Mouse (Mus musculus) mature B cell (primary cell): ENCODE data around the gene Mymx.
"Not testable (repeated sequence)": the region's sequence is repeated elsewhere in the genome, so short reads cannot be mapped to it uniquely, and the experiment has no call there.

ENCODE experiments used
- in situ Hi-C: fragments of 300-500 bp; cut with MboI; formaldehyde crosslinking; loops from 2 replicates; pipeline ENCODE4 v1.14.3; 2019

Mymx gene

DNA sequence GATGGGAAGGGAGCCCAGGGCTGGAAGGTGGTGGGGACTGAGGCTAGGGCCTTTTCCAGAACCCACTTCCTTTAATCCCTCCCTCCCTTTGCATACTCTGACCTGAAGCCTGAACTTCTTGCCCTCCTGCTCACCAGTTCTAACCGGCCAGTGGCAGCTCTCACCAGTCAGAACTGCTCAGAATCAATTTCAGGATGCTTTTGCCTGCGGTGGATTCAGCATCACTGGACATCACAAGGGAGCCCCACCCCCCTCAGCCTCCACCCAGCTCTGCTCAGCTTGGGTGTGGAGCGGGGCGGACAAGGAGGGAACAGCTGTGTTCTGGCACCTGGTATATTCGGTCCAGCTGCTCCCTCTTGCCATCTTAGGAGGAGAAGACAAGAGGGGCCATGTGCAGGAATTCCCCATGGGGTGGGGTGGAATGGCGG lies at the start of gene Mymx:
Mymx (minus strand) TSS at position 226 of the 428 bp plus-strand sequence.
- in situ Hi-C loops = no loop called here

- in situ Hi-C loops = no loop called here
Measured at GRCm38 (mm10) chr17:45644185-45644584, 42.3 kb upstream of the Mymx start.

GRCm38 (mm10) chr17:45642701-45643100 lies 40.8 kb upstream of the Mymx start:
- in situ Hi-C loops = no loop called here

GRCm38 (mm10) chr17:45641981-45642380 lies 40.1 kb upstream of the Mymx start:
- in situ Hi-C loops = no loop called here

DNA sequence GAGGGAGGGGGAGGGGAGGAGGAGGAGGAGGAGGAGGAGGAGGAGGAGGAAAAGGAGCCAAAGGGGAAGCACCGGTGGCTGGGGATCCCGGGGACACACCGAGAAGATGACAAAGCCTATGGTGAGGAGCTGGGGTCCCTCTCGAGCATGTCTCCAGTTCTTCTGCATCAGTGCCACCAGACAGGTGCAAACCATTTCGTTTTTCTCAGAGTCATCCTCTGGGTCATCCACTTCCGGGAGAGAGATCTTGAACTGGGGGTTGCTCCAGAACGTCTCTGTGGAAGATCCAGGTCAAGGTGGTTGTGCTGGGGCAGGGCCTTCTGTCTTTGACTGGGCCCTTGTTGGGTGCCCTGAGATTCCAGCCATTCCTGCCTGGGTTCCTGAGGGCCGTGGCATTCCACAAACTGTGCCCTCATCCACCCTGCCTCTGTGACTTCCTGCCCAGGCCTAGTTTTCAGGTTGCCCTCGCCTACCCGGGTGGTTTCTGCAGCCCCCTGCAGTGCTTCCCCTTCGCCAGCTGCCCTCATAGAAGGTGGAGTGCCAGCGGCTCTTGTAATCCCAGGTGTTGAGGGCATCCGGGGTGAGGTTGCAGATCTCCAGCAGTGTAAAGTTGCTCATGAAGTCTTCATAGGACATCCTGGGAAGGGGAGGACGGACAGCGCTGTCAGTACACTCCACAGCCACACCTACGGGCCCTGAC lies 36.8 kb upstream of the Mymx start:
- in situ Hi-C loops = no loop called here

GRCm38 (mm10) chr17:45634033-45634432 lies 32.1 kb upstream of the Mymx start:
- in situ Hi-C loops = no loop called here

- in situ Hi-C loops = no loop called here
Measured at GRCm38 (mm10) chr17:45631940-45632339, 30.0 kb upstream of the Mymx start.

DNA sequence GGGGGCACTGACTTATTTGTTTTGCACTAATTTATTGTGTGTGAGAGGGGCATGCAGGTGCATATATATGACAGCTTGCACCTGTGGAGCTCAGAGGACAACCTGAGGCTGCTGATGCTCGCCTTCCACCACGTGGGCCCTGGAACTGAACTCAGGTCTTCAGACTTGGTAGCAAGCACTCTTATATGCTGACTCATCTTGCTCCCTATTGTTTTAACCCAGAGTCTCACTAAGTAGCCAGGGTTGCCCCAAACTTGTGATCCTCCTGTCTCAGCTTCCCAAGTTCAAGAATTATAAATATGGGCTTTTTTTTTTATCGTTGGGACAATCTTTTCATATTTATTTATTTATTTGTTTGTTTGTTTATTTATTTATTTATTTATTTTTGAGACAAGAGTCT lies 29.1 kb upstream of the Mymx start:
- in situ Hi-C loops = no loop called here

DNA sequence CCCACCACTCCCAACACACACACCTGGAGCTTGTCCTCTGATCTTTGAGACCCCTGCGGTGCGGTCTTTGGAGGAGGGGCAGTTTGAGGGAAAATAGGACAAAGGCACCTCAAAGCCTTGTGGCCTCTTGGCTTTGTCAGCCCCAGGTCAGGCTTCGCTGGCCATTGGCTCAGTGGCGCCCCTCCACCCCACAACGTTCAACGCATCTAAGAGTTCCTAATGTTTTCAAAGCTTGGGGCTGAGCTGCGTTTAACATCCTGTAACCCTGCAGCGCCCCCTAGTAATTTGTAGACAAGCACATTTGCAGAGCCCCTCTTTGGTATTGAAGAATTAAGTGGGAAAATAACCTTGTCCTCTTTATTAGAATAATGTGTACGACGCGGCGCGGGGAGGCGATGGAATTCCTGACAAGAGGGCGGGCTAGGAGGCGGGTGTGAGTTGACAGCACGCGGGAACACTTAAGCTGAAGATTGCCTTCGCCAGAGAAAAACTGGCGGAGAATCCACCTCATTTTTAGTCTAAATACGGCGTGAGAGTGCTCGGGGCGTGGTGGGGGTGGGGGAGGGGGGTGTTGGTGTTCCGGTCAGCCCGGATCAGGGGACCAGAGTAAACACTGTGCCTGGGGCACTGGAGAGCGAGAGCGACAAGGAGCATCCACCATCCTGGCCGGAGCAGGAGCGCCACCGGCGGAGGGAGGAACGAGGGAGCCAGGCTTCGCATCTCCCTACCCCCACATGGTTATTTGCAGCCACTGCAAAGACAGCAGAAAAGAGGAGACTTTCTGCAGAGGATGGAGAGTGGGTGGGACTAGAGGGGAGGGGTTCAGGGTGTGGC lies 28.2 kb upstream of the Mymx start:
- in situ Hi-C loops = loop anchor here (5.0 kb wide), 1 partner anchor 48 kb away; no protein-coding TSS in a partner anchor

DNA sequence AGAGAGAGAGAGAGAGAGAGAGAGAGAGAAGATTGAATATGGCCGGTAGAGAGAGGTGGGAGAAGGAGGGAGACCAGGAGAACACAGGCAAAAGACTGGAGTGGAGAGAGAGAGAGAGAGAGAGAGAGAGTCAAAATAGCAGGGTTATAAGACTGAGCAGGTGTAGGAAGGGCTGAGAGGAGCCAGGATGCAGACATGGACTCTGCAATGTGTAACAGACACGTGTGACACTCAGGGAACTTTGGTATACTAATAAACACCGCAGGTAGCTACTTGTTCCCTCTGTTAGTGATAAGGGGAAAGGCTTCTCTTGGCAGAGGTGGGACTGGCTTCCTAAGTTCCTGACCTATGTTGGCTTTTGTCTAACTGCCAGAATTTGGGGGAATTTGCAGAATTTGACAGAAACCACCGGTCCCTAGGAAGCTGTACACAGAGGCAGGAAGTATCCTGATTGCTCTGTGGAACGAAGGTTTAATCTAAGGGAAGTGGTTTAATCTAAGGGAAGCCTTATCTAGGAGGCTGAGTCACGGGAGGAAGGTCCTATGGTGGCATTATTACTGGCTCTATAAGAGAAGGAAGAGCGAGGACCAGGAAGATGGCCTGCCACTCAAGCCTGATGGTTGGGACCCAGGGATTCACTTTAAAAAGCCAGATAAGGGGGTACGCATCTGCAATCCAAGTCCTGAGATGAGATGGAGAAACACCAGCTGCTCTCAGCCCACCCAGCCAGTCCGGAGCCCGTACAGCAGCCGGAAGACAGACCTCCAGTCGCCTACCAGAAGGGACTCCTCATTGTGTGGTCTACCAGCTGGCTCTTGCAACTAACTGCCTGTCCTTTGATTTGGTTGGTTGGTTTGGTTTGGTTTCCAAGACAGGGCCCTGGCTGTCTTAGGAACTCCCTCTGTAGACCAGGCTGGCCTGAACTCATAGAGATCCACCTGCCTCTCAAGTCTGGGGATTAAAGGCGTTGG lies 27.3 kb upstream of the Mymx start:
- in situ Hi-C loops = loop anchor here (5.0 kb wide), 1 partner anchor 47 kb away; no protein-coding TSS in a partner anchor

DNA sequence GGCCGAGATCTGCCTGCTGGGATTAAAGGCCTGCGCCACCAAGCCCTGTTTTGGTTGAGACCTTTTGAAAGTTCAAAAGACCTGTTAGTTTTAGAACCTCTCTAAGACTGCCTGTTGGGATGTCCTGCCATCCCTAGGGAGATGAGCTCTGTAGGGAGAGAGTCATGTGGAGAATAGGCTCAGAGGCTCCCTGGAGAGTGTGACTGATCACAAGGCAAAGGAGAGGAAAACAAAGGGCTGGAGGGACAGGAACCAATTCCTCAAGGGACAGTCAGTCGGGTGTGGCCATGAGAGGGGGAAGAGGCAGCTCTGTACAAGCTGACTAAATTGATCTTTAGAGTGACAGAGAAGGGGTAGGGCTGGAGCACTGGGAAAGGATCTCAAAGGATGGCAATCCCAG lies 26.3 kb upstream of the Mymx start:
- in situ Hi-C loops = loop anchor here (5.0 kb wide), 1 partner anchor 46 kb away; no protein-coding TSS in a partner anchor

DNA sequence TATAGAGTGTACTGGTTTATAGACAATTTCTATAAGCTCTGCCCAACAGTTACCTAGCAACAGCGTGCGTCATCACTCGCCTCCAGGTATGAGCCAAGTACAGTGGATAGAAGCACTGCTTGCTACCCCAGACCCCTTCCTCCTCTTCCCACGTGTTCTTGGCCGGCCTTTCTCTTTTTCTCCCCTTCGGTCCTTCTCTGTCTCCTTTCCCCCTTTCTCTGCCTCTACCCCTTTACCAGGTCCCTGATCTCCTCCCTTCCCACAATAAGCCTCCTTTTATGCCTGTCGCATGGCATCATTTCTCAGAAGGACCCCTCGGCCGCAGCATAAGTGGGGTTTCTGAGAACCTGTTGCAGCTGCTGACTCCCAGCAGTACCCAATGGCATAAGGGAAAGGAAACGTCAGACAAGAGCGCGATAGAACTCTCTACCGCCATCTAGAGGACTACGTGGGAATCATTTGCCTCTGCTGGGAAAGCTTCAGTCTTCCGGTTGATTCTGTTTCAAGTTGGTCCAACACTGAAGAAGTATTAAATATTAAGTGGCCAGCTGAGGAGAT lies 24.8 kb upstream of the Mymx start:
- in situ Hi-C loops = loop anchor here (5.0 kb wide), 1 partner anchor 44 kb away; no protein-coding TSS in a partner anchor

GRCm38 (mm10) chr17:45623425-45623824 lies 21.5 kb upstream of the Mymx start:
- in situ Hi-C loops = not testable (repeated sequence)

GRCm38 (mm10) chr17:45619386-45620256 lies 17.7 kb upstream of the Mymx start:
- in situ Hi-C loops = no loop called here

GRCm38 (mm10) chr17:45618941-45619385 lies 17.1 kb upstream of the Mymx start:
- in situ Hi-C loops = no loop called here

- in situ Hi-C loops = no loop called here
Measured at GRCm38 (mm10) chr17:45617655-45618054, 15.8 kb upstream of the Mymx start.

- in situ Hi-C loops = no loop called here
Measured at GRCm38 (mm10) chr17:45616679-45617078, 14.8 kb upstream of the Mymx start.

DNA sequence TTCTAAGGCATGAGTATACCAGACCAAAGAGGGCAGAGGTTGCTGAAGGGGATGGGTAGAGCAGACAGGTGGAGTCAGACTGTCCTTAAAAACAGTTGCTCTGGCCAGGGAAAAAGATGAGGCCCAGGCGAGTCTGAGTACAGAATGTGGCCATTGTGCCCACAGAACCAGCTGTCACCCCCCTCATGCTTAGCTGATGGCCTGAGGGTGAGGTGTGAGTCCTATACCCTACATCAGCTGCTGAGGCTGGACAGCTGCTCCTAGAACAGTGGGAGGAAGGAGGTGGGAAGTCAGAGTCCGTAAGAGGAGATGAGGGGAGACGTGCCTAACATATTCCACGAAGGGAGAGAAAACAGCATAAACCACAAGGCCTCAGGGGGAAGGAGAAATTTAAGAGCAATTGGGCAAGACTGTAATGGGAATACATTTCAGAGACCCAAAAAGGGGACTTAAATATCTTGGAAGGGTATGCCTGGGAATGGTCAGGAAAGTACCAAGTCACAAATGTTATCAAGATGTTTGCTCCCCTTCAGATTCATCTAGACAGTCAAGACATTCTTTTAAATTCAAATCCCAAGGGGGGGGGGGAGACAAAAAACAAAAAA lies 14.2 kb upstream of the Mymx start:
- in situ Hi-C loops = no loop called here

- in situ Hi-C loops = no loop called here
Measured at GRCm38 (mm10) chr17:45612921-45613320, 11.0 kb upstream of the Mymx start.

- in situ Hi-C loops = no loop called here
Measured at GRCm38 (mm10) chr17:45612008-45612407, 10.1 kb upstream of the Mymx start.
